In the genomic region with DNA sequence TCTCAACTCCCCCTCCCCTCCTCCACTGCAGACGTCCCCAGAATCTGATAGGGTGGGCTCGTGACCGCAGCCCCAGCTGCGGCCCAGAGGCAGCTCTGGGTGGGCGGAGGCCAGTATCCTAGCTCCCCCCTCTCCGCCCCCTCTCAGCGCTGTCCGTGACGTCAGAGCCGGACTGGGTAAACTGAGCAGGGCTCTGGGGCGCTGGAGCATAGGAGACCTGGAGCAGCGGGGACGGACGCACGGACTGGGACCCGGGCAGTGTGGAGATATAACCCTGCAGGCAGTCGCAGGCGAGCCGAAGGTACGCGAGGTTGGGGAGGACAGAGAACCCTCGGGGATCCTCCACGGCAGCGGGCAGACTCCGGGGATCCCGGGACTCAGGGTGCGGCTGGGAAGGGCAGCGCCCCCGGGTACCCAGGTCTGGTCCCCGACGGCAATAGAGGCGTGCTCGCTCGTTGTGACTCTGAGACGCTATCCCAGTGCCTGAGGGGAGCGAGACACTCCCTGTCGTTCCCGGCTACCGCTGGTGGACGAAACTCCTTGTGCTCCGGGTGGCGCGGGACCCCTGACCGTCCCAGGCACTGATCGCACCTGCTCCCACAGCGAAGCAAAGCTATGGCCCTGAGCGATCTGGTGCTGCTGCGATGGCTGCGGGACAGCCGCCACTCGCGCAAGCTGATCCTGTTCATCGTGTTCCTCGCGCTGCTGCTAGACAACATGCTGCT, we compare ENCODE assay signal across 8 mouse cellular contexts. TPM values are rescaled to one million over a fixed set of nuclear protein-coding genes. Genes with fewer than 3 reads are reported as not detected.
DNase-seq lines count a peak whose midpoint lies in the region; ATAC-seq lines count a peak whose summit lies in the region.

TSS of gene Slc18a2 (plus strand) at position 179 of the 725 bp plus-strand sequence.

- peaks cover 11% of the 10 kb centered on the region for H3K27me3 ChIP-seq in kidney, embryonic 14.5 days (ENCODE audit: control insufficient read depth, insufficient read depth, low read length)
- H3K27me3 ChIP-seq in heart, embryonic 14.5 days (ENCODE audit: control insufficient read depth, insufficient read depth, low read length): peaks cover 21% of the 10 kb centered on the region
- H3K27me3 ChIP-seq in liver, embryonic 11.5 days (replicated peaks; ENCODE audit: control insufficient read depth, insufficient read depth, low read length): peaks cover 18% of the 10 kb centered on the region; the same call in 1 of the 2 replicates

- peak within 1 kb of the TSS; percentile 66 for H3K4me2 ChIP-seq in kidney, embryonic 14.5 days (replicated peaks; ENCODE audit: low read depth, low read length)
- H3K4me2 ChIP-seq in heart, embryonic 14.5 days (ENCODE audit: low read length): peak within 1 kb of the TSS; percentile 76
- peak within 1 kb of the TSS; percentile 98 for H3K4me2 ChIP-seq in liver, embryonic 11.5 days

- H3K4me3 ChIP-seq in kidney, embryonic 14.5 days (ENCODE audit: low read length): peak within 1 kb of the TSS; percentile 43
- peak within 1 kb of the TSS; percentile 39 to 45 for H3K4me3 ChIP-seq in heart, embryonic 14.5 days (ENCODE audit: control insufficient read depth in 1 of 2, insufficient read depth in 1 of 2, low read depth in 1 of 2, low read length in 2 of 2)
- H3K4me3 ChIP-seq in liver, embryonic 11.5 days (ENCODE audit: low read depth, low read length): peak within 1 kb of the TSS; percentile 57

- H3K27ac ChIP-seq in kidney, embryonic 14.5 days (ENCODE audit: low read depth, low read length): no peak within 1 kb of the TSS
- 0 out of 4 replicates have a peak within 1 kb of the TSS, but pooled peaks of 1 of the 2 experiments have one; percentile 2 for H3K27ac ChIP-seq in heart, embryonic 14.5 days (replicated peaks in 1 of 2; ENCODE audit: control insufficient read depth in 1 of 2, insufficient read depth in 1 of 2, low read depth in 2 of 2, low read length in 2 of 2)
- H3K27ac ChIP-seq in liver, embryonic 11.5 days (ENCODE audit: low read depth, low read length): no peak within 1 kb of the TSS

- 0 out of 2 replicates have a peak, but pooled peaks cover 4% of the 10 kb centered on the region for H3K9me3 ChIP-seq in kidney, embryonic 14.5 days (ENCODE audit: control insufficient read depth, low read length)
- peaks cover 6% of the 10 kb centered on the region; the same call in 1 of the 2 replicates for H3K9me3 ChIP-seq in heart, embryonic 14.5 days (ENCODE audit: control insufficient read depth, low read length)
- peaks cover 3% of the 10 kb centered on the region; the same call in 1 of the 2 replicates for H3K9me3 ChIP-seq in liver, embryonic 11.5 days (ENCODE audit: control insufficient read depth, low read length)

- no peak for DNase-seq in kidney, adult 8-10 months
- peak in 1 of 2 experiments; percentile 20 for DNase-seq in adrenal gland, postnatal 36 days
- DNase-seq in liver, embryonic 11.5 days (ENCODE audit: low spot score): peak; percentile 47
- DNase-seq in retina, postnatal 1 day: peak; percentile 74
- no peak for DNase-seq in cerebellum, postnatal 36 days
- no peak for DNase-seq in Muller cell, postnatal 12 days (ENCODE audit: inconsistent ontology term)

- peak; percentile 87 for ATAC-seq in kidney, embryonic 14.5 days (ENCODE audit: low FRiP score, low TSS enrichment)
- peak; percentile 79 for ATAC-seq in heart, embryonic 14.5 days (ENCODE audit: insufficient number of reproducible peaks, insufficient read depth, low FRiP score, low read depth)
- ATAC-seq in liver, embryonic 11.5 days (replicated peaks; ENCODE audit: low FRiP score): peak; percentile 74

- peak within 1 kb of the TSS; percentile 28 for H3K9ac ChIP-seq in kidney, embryonic 14.5 days (ENCODE audit: low read depth, low read length)
- H3K9ac ChIP-seq in heart, embryonic 14.5 days (ENCODE audit: low read length): peak within 1 kb of the TSS; percentile 54
- H3K9ac ChIP-seq in liver, embryonic 11.5 days (ENCODE audit: low read depth, low read length): peak within 1 kb of the TSS; percentile 50

- peaks cover 8% of the 10 kb centered on the region for H3K4me1 ChIP-seq in kidney, embryonic 14.5 days (ENCODE audit: control insufficient read depth, insufficient read depth, low read length)
- peaks cover 9 to 12% of the 10 kb centered on the region in 2 experiments for H3K4me1 ChIP-seq in heart, embryonic 14.5 days (ENCODE audit: control insufficient read depth in 2 of 2, insufficient read depth in 2 of 2, low read length in 2 of 2)
- peaks cover 19% of the 10 kb centered on the region for H3K4me1 ChIP-seq in liver, embryonic 11.5 days (replicated peaks; ENCODE audit: control insufficient read depth, insufficient read depth, low read length)

- no peaks in the 10 kb centered on the region for H3K36me3 ChIP-seq in kidney, embryonic 14.5 days (ENCODE audit: control insufficient read depth, insufficient read depth, low read length)
- H3K36me3 ChIP-seq in heart, embryonic 14.5 days (ENCODE audit: control insufficient read depth, insufficient read depth, low read length): no peaks in the 10 kb centered on the region
- H3K36me3 ChIP-seq in liver, embryonic 11.5 days (ENCODE audit: control insufficient read depth, insufficient read depth, low read length): no peaks in the 10 kb centered on the region

- under 1% methylated on average over 55 of the region's 55 CpGs for WGBS in kidney, embryonic 14.5 days
- WGBS in heart, embryonic 14.5 days: under 1% methylated on average over 55 of the region's 55 CpGs
- WGBS in liver, embryonic 11.5 days: under 1% methylated on average over 55 of the region's 55 CpGs

RNA-seq across cellular contexts. Expression of gene Slc18a2, which starts in this region (rescaled TPM):
- 5.0 and 7.6 TPM in 2 replicates for polyA plus RNA-seq in kidney, embryonic 14.5 days (2014; fragmentation: Nextera tagmentation; extraction: Ambion mirVana)
- total RNA-seq in adrenal gland, postnatal 36 days (2021): 10 to 100 TPM; 12.3 to 16.1 TPM
- 12.0 and 13.2 TPM in 2 replicates for polyA plus RNA-seq in heart, embryonic 14.5 days (2014; fragmentation: Nextera tagmentation; extraction: Ambion mirVana)
- 9.6 and 10.1 TPM in 2 replicates for polyA plus RNA-seq in liver, embryonic 11.5 days (2014; fragmentation: Nextera tagmentation; extraction: Ambion mirVana)

Comparison
In these comparisons a context has a peak if more than half of its experiments do, and no peak if none do; other contexts are left out.
1. DNase-seq: peak in liver, embryonic 11.5 days (single experiment) and retina, postnatal 1 day (single experiment); none in kidney, adult 8-10 months (0 of 2), cerebellum, postnatal 36 days (0 of 2) and Muller cell, postnatal 12 days (single experiment).
2. Peak in every context shown above with its lines, with median percentiles within 50 percentile points of each other: ATAC-seq, H3K4me2 ChIP-seq, H3K4me3 ChIP-seq and H3K9ac ChIP-seq.